ENCODE assay signal across 24 mouse cellular contexts in genomic region chr2:35799073-35799472, GRCm38 (mm10).
DNase-seq lines count a peak whose midpoint lies in the region; ATAC-seq lines count a peak whose summit lies in the region.
"Had no signal": no experiment of that assay in that cellular context is flagged by ENCODE, and none has a peak within 500 bp of the region (broad histone marks: within the 10 kb centered on the region; RNA-seq: fewer than 3 reads in every experiment).

No protein-coding gene starts in this region.

- no peaks in the 10 kb centered on the region for H3K27me3 ChIP-seq in kidney, embryonic 16.5 days (ENCODE audit: insufficient read depth, low read length)
- H3K27me3 ChIP-seq: CH12.LX; embryonic facial prominence, embryonic 13.5 days; embryonic facial prominence, embryonic 15.5 days; forebrain, embryonic 12.5 days; Patski had no signal

- no peak overlapping the region for H3K4me2 ChIP-seq in kidney, embryonic 16.5 days (replicated peaks; ENCODE audit: low read depth, low read length)
- H3K4me2 ChIP-seq: embryonic facial prominence, embryonic 13.5 days; embryonic facial prominence, embryonic 15.5 days; forebrain, embryonic 12.5 days had no signal

- no peaks in the 10 kb centered on the region for H3K4me1 ChIP-seq in kidney, embryonic 16.5 days (ENCODE audit: insufficient read depth, low read length)
- H3K4me1 ChIP-seq: embryonic facial prominence, embryonic 15.5 days; forebrain, embryonic 12.5 days had no signal

- H3K9ac ChIP-seq in kidney, embryonic 16.5 days (replicated peaks; ENCODE audit: low read length) = no peak overlapping the region
- H3K9ac ChIP-seq: embryonic facial prominence, embryonic 13.5 days; embryonic facial prominence, embryonic 15.5 days; forebrain, embryonic 12.5 days had no signal

- H3K9me3 ChIP-seq in kidney, embryonic 16.5 days (ENCODE audit: low read length) = peaks cover 2% of the 10 kb centered on the region; the same call in 1 of the 2 replicates
- H3K9me3 ChIP-seq: embryonic facial prominence, embryonic 13.5 days; embryonic facial prominence, embryonic 15.5 days; forebrain, embryonic 12.5 days; G1E had no signal

- WGBS in kidney, embryonic 16.5 days = 75% methylated on average over 6 of the region's 6 CpGs

- H3K36me3 ChIP-seq in kidney, embryonic 16.5 days (ENCODE audit: insufficient read depth, low read length) = no peaks in the 10 kb centered on the region
- H3K36me3 ChIP-seq: embryonic facial prominence, embryonic 13.5 days; embryonic facial prominence, embryonic 15.5 days; forebrain, embryonic 10.5 days; forebrain, embryonic 12.5 days; G1E had no signal

- no peak overlapping the region for H3K27ac ChIP-seq in kidney, embryonic 16.5 days (ENCODE audit: low read length)
- H3K27ac ChIP-seq: embryonic facial prominence, embryonic 13.5 days; embryonic facial prominence, embryonic 15.5 days; forebrain, embryonic 10.5 days; forebrain, embryonic 12.5 days had no signal

- ATAC-seq in cerebellum, adult (ENCODE audit: insufficient number of reproducible peaks, low FRiP score, low TSS enrichment) = 0 out of 2 replicates have a peak, but pooled peaks have one; percentile 23
- ATAC-seq in kidney, embryonic 16.5 days (ENCODE audit: low FRiP score, low TSS enrichment) = peak; percentile 57; the same call in 1 of the 2 replicates
- ATAC-seq: activated CD4-positive, CD25-positive, alpha-beta regulatory T cell, adult 4 months; CD4-positive, CD25-positive, alpha-beta regulatory T cell, adult 4 months; forebrain, embryonic 14.5 days; forebrain, embryonic 16.5 days; Patski had no signal

- H3K4me3 ChIP-seq in kidney, embryonic 16.5 days (ENCODE audit: low read length) = no peak overlapping the region
- H3K4me3 ChIP-seq: embryonic facial prominence, embryonic 13.5 days; embryonic facial prominence, embryonic 15.5 days; erythroblast, embryonic 14.5 days; forebrain, embryonic 10.5 days; forebrain, embryonic 12.5 days had no signal

- DNase-seq in cerebellum, adult 8-10 months = no peak
- DNase-seq in cerebellum, postnatal 10 days = peak; percentile 38 to 42
- DNase-seq in cerebellum, postnatal 14 days = no peak
- no peak for DNase-seq in kidney, adult 11 months
- peak; percentile 59 for DNase-seq in brain, adult 2 months (ENCODE audit: low read depth, low spot score)
- DNase-seq: adrenal gland, adult 8-10 months; adrenal gland, postnatal 14 days; adrenal gland, postnatal 36 days; B cell, adult 2 months; embryo, embryonic 11 days had no signal

Comparison
In these comparisons a context has a peak if more than half of its experiments do, and no peak if none do; other contexts are left out.
1. DNase-seq: peak in cerebellum, postnatal 10 days (2 of 2) and brain, adult 2 months (single experiment); none in cerebellum, adult 8-10 months (single experiment), cerebellum, postnatal 14 days (0 of 2) and kidney, adult 11 months (single experiment).